Mouse (Mus musculus): ENCODE measurements around the gene Rtl10. TPM values are rescaled to one million over a fixed set of nuclear protein-coding genes. Genes with fewer than 3 reads are reported as not detected.

Gene Rtl10
- polyA plus RNA-seq, 1 experiment = not detected

Other genes starting within 250 kb of the Rtl10 start
- gene Gm49776, start 240.6 kb upstream of the Rtl10 start, polyA plus RNA-seq (2012; ENCODE audit: insufficient read depth, insufficient read length, missing spikeins) = not detected in 2 replicates
- gene Dgcr8, start 209.7 kb upstream of the Rtl10 start, polyA plus RNA-seq (2012; ENCODE audit: insufficient read depth, insufficient read length, missing spikeins) = 4.8 and 4.9 TPM in 2 replicates
- gene Tango2, start 150.8 kb upstream of the Rtl10 start, polyA plus RNA-seq (2012; ENCODE audit: insufficient read depth, insufficient read length, missing spikeins) = 23.5 and 26.3 TPM in 2 replicates
- gene Arvcf, start 150.7 kb upstream of the Rtl10 start, polyA plus RNA-seq (2012; ENCODE audit: insufficient read depth, insufficient read length, missing spikeins) = 3.8 and 4.7 TPM in 2 replicates
- gene Txnrd2, start 72.5 kb upstream of the Rtl10 start, polyA plus RNA-seq (2012; ENCODE audit: insufficient read depth, insufficient read length, missing spikeins) = 77.6 and 92.5 TPM in 2 replicates
- 452 and 497 TPM in 2 replicates for gene Comt, start 72.0 kb upstream of the Rtl10 start, polyA plus RNA-seq (2012; ENCODE audit: insufficient read depth, insufficient read length, missing spikeins)
- gene Gnb1l, start 188 bp upstream of the Rtl10 start, polyA plus RNA-seq (2012; ENCODE audit: insufficient read depth, insufficient read length, missing spikeins) = 4.3 and 6.1 TPM in 2 replicates
- gene Tbx1, start 91.8 kb downstream of the Rtl10 start, polyA plus RNA-seq (2012; ENCODE audit: insufficient read depth, insufficient read length, missing spikeins) = not detected in 2 replicates
- gene Gp1bb, start 123.5 kb downstream of the Rtl10 start, polyA plus RNA-seq (2012; ENCODE audit: insufficient read depth, insufficient read length, missing spikeins) = 1.0 TPM in 1 of 2 replicates, not detected in the other
- gene Gm49601, start 127.5 kb downstream of the Rtl10 start, polyA plus RNA-seq (2012; ENCODE audit: insufficient read depth, insufficient read length, missing spikeins) = not detected in 2 replicates
- 3.3 and 7.1 TPM in 2 replicates for gene Sept5, start 131.1 kb downstream of the Rtl10 start, polyA plus RNA-seq (2012; ENCODE audit: insufficient read depth, insufficient read length, missing spikeins)